Mouse (Mus musculus): ENCODE measurements around the gene 1810046K07Rik. TPM values are rescaled to one million over a fixed set of nuclear protein-coding genes. Genes with fewer than 3 reads are reported as not detected.

Gene 1810046K07Rik
- polyA plus RNA-seq (2014; fragmentation: Illumina TruSeq; extraction: RNeasy Lipid Tissue Mini Kit (QIAGEN cat#74804); ENCODE audit: low read depth, low replicate concordance), result 0.69 TPM

DNA sequence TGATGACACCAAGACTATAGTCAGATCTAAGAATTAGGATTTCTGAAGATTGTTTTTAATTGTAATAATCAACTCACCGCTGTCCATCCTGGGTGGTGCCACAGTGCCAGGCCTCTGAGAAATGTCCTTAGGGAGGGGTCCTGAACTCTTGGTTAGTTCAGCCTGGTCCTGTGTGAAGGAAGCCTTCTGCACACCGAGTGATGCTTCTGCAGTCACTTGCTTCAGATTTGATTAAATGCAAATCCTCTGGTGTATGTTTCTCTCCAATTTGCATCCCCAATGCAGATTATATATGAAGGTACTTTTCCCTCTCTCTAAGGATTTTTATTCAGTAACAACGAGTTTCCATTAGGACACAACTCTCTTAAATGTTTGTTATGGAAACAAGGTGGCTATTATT lies at the start of gene 1810046K07Rik:
Gene 1810046K07Rik (minus strand): TSS at position 187 of the 400 bp plus-strand sequence.

DNA sequence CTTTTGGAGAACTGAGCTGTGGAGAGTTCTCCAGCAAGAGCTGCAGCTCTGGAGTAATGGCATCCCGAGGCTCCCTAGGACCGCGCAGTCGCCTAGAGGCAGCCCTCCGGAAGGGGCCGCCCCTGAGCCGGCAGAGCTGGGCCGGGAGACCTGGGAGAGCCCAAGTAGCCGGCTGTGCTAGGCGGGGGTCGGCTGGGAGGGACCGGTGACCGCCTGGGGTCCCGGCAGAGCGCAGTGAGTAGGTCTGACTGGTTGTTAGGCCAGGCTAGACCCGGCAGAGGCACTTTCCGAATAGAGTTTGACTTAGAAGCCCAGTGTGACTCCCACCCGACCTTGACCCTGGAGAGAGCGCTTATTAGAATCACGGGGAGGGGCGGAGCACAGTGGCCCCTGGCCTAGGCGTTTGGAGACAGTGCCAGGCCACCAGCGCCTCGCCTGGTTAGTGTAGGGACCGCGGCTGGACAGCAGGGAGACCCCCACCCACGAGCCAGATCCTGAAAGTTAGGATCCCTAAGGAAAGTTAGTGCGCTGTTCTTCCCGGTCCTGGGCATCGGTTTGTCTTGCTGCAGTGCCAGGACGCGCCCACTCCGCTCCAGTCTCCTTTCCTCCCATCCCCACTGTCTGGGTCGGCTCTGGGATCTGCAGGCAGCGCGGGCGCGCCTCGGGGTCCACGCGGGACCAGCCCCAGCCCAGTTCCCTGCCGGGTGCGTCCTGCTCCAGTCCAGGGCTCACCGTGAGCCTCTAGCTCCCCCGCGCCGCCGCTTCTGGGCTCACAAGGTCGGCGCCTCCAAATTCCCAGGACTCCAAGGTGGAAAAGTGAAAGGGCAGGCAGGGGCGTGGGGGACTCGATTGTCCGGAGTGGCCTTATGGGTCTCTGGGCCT lies 50.0 kb downstream of the 1810046K07Rik start, which contains the start of gene Colca2:
Gene Colca2 (minus strand): TSS at position 70 of the 882 bp plus-strand sequence.

Other genes with a start within 250 kb of the 1810046K07Rik start
- gene 4833427G06Rik, start 226.8 kb downstream of the 1810046K07Rik start, polyA plus RNA-seq (2014; fragmentation: Illumina TruSeq; extraction: RNeasy Lipid Tissue Mini Kit (QIAGEN cat#74804); ENCODE audit: low read depth, low replicate concordance), result not detected
- 0.95 TPM for gene Gm32742, start 163.4 kb downstream of the 1810046K07Rik start, polyA plus RNA-seq (2014; fragmentation: Illumina TruSeq; extraction: RNeasy Lipid Tissue Mini Kit (QIAGEN cat#74804); ENCODE audit: low read depth, low replicate concordance)
- gene Pou2af1, start 115.2 kb downstream of the 1810046K07Rik start, polyA plus RNA-seq (2014; fragmentation: Illumina TruSeq; extraction: RNeasy Lipid Tissue Mini Kit (QIAGEN cat#74804); ENCODE audit: low read depth, low replicate concordance), result 35.4 TPM
- gene Colca2, start 50.3 kb downstream of the 1810046K07Rik start, polyA plus RNA-seq (2014; fragmentation: Illumina TruSeq; extraction: RNeasy Lipid Tissue Mini Kit (QIAGEN cat#74804); ENCODE audit: low read depth, low replicate concordance), result 2.3 TPM

Data from sigmoid colon, adult 10 weeks (tissue).